Mouse (Mus musculus): ENCODE data around the gene Trappc11. TPM values are rescaled to one million over a fixed set of nuclear protein-coding genes. Genes with fewer than 3 reads are reported as not detected.

The Trappc11 gene
- polyA plus RNA-seq (2016; fragmentation: Nextera tagmentation; extraction: Ambion mirVana): 46.0 and 46.8 TPM in 2 replicates

DNA sequence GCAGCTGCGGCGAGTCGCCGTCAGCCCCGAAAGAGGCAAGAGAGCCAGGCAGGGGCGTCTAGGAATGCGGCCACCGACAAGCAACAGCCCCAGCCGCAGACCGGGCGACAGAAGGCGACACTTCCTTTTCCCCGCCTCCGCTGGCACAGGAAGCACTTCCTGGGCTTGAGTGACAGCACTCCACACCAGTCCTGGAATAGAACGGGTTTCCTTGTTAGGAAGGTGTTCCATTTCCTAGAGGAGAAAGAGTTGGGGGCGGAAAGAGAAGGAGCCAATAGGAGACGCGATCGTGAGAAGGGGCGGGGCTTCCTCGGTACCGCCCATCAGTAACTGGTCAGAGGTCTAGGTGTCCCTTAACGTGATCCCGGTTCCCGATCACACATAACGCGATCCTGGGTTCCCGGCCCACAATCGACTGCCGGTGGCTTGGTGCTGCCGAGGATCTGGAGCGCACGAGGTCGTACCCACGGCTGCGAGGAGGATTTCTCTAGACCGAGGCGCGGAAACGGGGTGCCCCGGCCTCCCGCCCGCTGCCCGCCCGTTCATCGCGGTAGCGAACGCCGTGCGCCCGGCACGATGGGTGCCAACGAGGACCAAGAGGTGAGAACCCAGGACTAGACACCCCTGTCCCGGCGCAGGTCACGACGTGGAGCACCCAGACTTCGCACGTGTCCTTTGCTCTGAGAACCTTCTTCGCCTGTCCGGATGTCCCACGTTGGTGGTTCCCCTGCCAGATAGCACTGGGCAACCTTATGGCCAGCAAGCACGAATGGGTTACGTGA lies at the start of gene Trappc11, which contains the start of gene Rwdd4a:
Gene Trappc11, minus strand, starts transcription at position 127 of the 782 bp plus-strand sequence.
Gene Rwdd4a, plus strand, starts transcription at position 321 of the 782 bp plus-strand sequence.
- H3K9me3 ChIP-seq: no peaks in the 10 kb centered on the region

DNA sequence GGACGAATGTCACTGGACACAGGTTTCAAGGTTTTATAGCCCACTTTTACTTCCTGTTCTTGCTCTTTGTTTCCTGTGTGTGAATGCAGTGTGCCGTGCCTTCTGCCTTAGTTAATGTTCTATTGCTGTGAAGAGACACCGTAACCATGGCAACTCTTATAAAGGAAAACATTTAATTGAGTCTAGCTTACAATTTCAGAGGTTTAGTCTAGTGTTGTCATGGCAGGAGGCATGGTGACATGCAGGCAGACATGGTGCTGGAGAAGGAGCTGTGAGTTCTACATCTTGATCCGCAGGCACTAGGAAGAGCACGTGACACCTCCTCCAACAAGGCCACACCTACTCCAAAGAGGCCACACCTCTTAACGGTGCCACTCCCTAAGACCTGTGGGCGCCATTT lies 48.2 kb upstream of the Trappc11 start:
- no peak for ATAC-seq (ENCODE audit: low FRiP score)
- 79% methylated on average over 7 of the region's 7 CpGs for WGBS

More for the DNA sequence above, at the start of gene Trappc11, which contains the start of gene Rwdd4a:
- Histone ChIP-seq H3K4me3 (replicated peaks) (peak within 1 kb of the TSS; percentile 90), H3K4me2 (peak within 1 kb of the TSS; percentile 88), H3K27me3 (no peaks in the 10 kb centered on the region), H3K27ac (peak within 1 kb of the TSS; percentile 87), H3K36me3 (replicated peaks) (peaks cover 25% of the 10 kb centered on the region), H3K4me1 (peaks cover 25% of the 10 kb centered on the region), H3K9ac (peak within 1 kb of the TSS; percentile 91)
- ATAC-seq (ENCODE audit: low FRiP score): peak; percentile 99
- WGBS: under 1% methylated on average over 65 of the region's 65 CpGs

DNA sequence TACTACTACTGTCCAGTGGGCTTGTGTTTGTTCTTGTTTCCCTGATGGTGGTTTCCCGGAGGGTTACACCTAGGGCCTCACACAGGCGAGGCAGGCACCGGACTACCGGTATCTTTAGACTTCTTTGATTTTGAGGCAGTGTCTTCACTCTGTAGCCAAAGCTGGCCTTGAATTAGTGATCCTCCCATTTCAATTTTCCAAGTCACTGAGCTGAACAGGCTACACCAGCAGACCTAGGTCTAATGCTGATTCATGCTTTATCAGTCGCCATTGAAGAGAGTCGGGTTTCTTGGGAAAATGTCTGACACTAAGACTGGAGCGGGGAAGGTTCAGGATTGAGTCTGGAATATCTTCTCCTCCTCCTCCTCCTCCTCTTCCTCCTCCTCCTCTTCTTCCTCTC lies 40.2 kb upstream of the Trappc11 start:
- Histone ChIP-seq H3K36me3 (replicated peaks) (no peaks in the 10 kb centered on the region), H3K4me2 (no peak overlapping the region), H3K27ac (no peak overlapping the region), H3K9me3 (no peaks in the 10 kb centered on the region), H3K4me3 (replicated peaks) (no peak overlapping the region), H3K27me3 (no peaks in the 10 kb centered on the region), H3K4me1 (no peaks in the 10 kb centered on the region), H3K9ac (no peak overlapping the region)
- WGBS: 92% methylated on average over 7 of the region's 7 CpGs
- ATAC-seq (ENCODE audit: low FRiP score): no peak

More for the DNA sequence above, 48.2 kb upstream of the Trappc11 start:
- H3K9ac ChIP-seq: no peak overlapping the region
- no peak overlapping the region for H3K4me3 ChIP-seq (replicated peaks)
- no peaks in the 10 kb centered on the region for H3K9me3 ChIP-seq
- no peak overlapping the region for H3K27ac ChIP-seq
- no peaks in the 10 kb centered on the region for H3K36me3 ChIP-seq (replicated peaks)
- no peaks in the 10 kb centered on the region for H3K27me3 ChIP-seq
- H3K4me2 ChIP-seq: no peak overlapping the region
- peaks cover 3% of the 10 kb centered on the region; the same call in 1 of the 2 replicates for H3K4me1 ChIP-seq

DNA sequence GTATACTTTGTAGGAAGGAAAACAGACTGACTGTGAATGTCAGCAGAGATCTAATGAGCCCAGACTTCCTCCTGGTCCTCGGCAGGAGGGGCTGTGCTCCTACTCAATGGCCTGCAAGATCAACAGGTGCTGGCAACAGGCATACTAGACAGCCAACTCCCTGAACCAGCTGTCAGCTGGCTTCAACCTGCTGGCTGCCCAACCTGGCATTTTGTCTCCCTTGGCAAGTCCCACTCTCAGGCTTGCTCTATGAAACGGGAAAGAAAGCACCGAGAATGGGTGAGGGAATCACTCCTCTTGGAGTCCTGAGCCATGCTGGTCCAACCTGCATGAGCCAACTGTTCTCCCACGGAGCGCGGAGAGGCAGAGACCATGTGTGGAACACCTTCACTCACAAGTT lies 36.9 kb upstream of the Trappc11 start:
- no peak overlapping the region for H3K27ac ChIP-seq
- no peak overlapping the region for H3K9ac ChIP-seq
- no peaks in the 10 kb centered on the region for H3K4me1 ChIP-seq
- WGBS: 91% methylated on average over 6 of the region's 6 CpGs
- no peak for ATAC-seq (ENCODE audit: low FRiP score)
- H3K9me3 ChIP-seq: no peaks in the 10 kb centered on the region
- H3K4me3 ChIP-seq (replicated peaks): no peak overlapping the region
- no peaks in the 10 kb centered on the region for H3K36me3 ChIP-seq (replicated peaks)
- no peaks in the 10 kb centered on the region for H3K27me3 ChIP-seq
- no peak overlapping the region for H3K4me2 ChIP-seq

DNA sequence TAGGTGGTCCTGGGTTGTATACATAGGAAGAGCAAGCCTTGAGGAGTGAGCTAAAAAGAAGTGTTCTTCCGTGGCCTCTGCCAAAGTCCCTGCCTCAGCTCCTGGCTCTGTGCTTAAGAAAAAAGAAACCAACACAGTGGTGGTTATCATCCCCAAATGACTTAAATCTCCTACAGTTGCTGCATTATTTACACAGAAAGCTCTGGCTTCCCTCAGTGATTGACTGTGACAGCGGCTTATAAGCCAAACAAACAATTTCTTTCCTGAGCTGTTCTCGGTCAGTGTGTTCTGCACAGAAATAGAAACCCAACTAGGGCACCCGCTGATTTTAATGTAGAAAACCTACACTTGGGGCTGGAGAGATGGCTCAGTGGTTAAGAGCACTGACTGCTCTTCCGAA lies 34.8 kb upstream of the Trappc11 start:
- Histone ChIP-seq H3K27ac (no peak overlapping the region), H3K9ac (no peak overlapping the region), H3K27me3 (no peaks in the 10 kb centered on the region), H3K4me2 (no peak overlapping the region), H3K9me3 (no peaks in the 10 kb centered on the region), H3K4me1 (no peaks in the 10 kb centered on the region), H3K36me3 (replicated peaks) (no peaks in the 10 kb centered on the region), H3K4me3 (replicated peaks) (no peak overlapping the region)
- no peak for ATAC-seq (ENCODE audit: low FRiP score)
- 88% methylated on average over 5 of the region's 5 CpGs for WGBS

DNA sequence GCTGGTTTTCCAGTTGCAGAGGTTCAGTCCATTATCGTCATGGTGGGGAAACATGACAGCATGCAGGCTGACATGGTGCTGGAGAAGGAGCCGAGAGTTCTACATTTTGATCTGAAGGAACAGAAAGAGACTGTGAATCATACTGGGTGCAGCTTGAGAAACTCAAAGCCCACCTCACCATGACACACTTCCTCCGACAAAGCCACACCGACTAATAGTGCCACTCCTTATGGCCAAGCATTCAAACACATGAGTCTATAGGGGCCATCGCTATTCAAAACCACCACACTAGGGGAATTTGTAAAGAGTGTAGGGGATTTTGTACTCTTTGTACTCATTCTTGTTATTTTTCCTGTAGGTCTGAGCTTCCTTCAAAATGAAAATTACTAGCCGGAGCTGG lies 33.3 kb upstream of the Trappc11 start:
- no peak overlapping the region for H3K9ac ChIP-seq
- no peaks in the 10 kb centered on the region for H3K4me1 ChIP-seq
- WGBS: 73% methylated on average over 6 of the region's 6 CpGs
- ATAC-seq (ENCODE audit: low FRiP score): no peak
- H3K36me3 ChIP-seq (replicated peaks): no peaks in the 10 kb centered on the region
- no peaks in the 10 kb centered on the region for H3K9me3 ChIP-seq
- no peaks in the 10 kb centered on the region for H3K27me3 ChIP-seq
- no peak overlapping the region for H3K27ac ChIP-seq
- H3K4me3 ChIP-seq (replicated peaks): no peak overlapping the region
- no peak overlapping the region for H3K4me2 ChIP-seq

DNA sequence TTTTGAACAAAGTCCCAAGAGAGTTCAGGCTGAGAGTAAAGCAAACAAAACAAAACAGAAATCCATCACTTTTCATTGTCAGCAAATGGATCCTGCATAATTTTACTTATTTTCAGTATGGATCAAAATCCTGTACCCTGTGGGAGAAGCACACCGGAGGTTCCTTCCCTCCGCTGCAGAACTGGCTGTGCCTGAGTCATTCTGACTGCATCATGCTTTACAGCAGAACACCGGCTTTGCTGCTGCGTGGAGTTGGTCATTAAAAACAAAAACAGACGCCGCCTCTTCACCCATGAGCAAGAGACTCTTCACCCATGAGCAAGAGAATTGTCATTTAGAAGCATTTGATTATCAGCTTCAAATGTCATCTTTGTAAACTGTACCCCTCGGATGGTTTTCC lies 27.5 kb upstream of the Trappc11 start:
- H3K4me1 ChIP-seq: no peaks in the 10 kb centered on the region
- H3K36me3 ChIP-seq (replicated peaks): no peaks in the 10 kb centered on the region
- no peak overlapping the region for H3K27ac ChIP-seq
- WGBS: 88% methylated on average over 7 of the region's 7 CpGs
- H3K9ac ChIP-seq: no peak overlapping the region
- H3K9me3 ChIP-seq: no peaks in the 10 kb centered on the region
- H3K4me3 ChIP-seq (replicated peaks): no peak overlapping the region
- H3K4me2 ChIP-seq: no peak overlapping the region
- ATAC-seq (ENCODE audit: low FRiP score): no peak
- H3K27me3 ChIP-seq: no peaks in the 10 kb centered on the region

DNA sequence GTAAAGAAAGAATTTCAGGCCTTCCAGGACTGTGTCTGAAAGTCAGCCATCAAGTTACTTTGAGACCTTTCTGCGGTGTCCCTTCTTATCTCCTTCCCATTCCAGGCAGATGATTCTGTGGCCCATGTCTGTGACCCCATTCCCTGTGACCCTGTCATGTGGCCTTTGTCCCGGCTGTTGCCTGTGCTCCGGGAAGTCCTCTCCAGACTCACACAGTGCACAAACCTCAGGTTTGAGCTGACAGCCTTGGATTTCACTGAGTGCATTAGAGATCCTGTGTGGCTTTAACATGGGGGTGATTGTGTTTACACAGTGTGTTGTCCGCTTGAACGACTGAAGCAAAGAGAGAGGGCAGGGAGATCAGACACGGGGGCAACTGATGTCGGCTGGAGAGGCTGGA lies 25.0 kb upstream of the Trappc11 start:
- no peaks in the 10 kb centered on the region for H3K4me1 ChIP-seq
- H3K9me3 ChIP-seq: no peaks in the 10 kb centered on the region
- H3K27ac ChIP-seq: no peak overlapping the region
- 51% methylated on average over 7 of the region's 7 CpGs for WGBS
- no peak for ATAC-seq (ENCODE audit: low FRiP score)
- H3K4me2 ChIP-seq: no peak overlapping the region
- H3K36me3 ChIP-seq (replicated peaks): peaks cover 5% of the 10 kb centered on the region
- no peaks in the 10 kb centered on the region for H3K27me3 ChIP-seq
- no peak overlapping the region for H3K4me3 ChIP-seq (replicated peaks)
- no peak overlapping the region for H3K9ac ChIP-seq

DNA sequence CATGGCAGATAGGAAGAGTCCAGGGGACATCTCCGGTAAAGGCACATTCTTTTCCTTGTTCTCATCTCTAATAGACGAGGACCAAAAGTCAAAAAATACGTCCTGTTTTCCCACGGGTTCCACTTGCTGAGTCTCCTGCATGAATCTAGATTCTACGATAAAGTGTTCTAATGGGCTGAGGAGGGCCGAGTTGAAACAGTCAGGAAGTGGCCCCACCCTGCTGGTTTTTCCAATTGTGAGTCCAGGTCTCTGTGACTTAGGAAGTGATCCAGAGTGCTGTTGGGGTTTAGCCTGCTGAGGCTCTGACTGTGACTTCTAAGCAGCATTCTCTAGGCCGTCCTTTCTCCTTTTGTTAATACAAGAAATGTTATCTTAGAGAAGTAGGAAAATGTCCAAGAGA lies 23.2 kb upstream of the Trappc11 start:
- 88% methylated on average over 7 of the region's 7 CpGs for WGBS
- peaks cover 12% of the 10 kb centered on the region for H3K36me3 ChIP-seq (replicated peaks)
- H3K4me1 ChIP-seq: no peaks in the 10 kb centered on the region
- no peak for ATAC-seq (ENCODE audit: low FRiP score)
- H3K9ac ChIP-seq: no peak overlapping the region
- no peak overlapping the region for H3K27ac ChIP-seq
- no peaks in the 10 kb centered on the region for H3K9me3 ChIP-seq
- no peaks in the 10 kb centered on the region for H3K27me3 ChIP-seq
- no peak overlapping the region for H3K4me3 ChIP-seq (replicated peaks)
- no peak overlapping the region for H3K4me2 ChIP-seq

DNA sequence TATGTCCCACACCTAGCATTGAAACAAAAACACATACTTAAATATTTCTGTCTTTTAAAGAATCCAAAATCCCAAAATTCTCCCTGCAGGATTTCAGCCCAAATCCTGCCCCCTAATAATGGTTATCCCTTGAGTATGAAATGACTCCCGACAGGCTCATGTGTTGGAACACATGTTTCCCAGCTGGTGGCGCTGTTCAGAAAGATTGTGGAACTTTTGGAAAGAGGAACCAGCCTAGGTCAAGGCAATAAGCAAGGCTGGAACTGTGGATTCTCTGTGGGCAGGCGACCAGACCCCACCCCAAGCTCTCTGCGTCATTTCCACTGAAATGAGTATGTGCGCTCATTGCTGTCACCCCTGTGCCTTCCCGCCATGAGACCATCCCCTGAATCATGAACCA lies 20.3 kb upstream of the Trappc11 start:
- Histone ChIP-seq H3K27ac (no peak overlapping the region), H3K4me3 (replicated peaks) (no peak overlapping the region), H3K9ac (no peak overlapping the region), H3K9me3 (no peaks in the 10 kb centered on the region), H3K36me3 (replicated peaks) (peaks cover 39% of the 10 kb centered on the region), H3K4me2 (no peak overlapping the region), H3K4me1 (no peaks in the 10 kb centered on the region), H3K27me3 (no peaks in the 10 kb centered on the region)
- WGBS: 85% methylated on average over 6 of the region's 6 CpGs
- no peak for ATAC-seq (ENCODE audit: low FRiP score)

DNA sequence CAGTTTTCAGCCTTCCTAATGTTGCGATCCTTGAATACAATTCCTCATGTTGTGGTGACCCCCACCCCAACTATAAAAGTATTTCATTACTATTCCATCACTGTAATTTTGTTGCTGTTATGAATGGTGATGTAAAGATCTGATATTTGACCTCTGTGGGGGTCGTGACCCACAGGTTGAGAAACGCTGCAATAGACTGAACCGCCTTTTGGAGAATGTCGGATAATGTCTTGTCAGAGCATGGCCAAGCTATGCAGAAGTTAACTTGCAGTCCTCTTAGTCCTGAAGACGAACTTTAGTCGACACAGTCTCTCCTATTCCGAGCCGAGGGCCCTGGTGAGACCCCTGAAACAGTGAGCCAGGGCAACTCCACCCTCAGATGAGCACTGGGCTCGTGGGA lies 13.8 kb upstream of the Trappc11 start:
- ATAC-seq (ENCODE audit: low FRiP score): no peak
- H3K9me3 ChIP-seq: no peaks in the 10 kb centered on the region
- no peak overlapping the region for H3K4me3 ChIP-seq (replicated peaks)
- peaks cover 89% of the 10 kb centered on the region for H3K36me3 ChIP-seq (replicated peaks)
- no peaks in the 10 kb centered on the region for H3K27me3 ChIP-seq
- H3K27ac ChIP-seq: no peak overlapping the region
- no peak overlapping the region for H3K4me2 ChIP-seq
- 97% methylated on average over 10 of the region's 10 CpGs for WGBS
- no peak overlapping the region for H3K9ac ChIP-seq
- H3K4me1 ChIP-seq: no peaks in the 10 kb centered on the region

DNA sequence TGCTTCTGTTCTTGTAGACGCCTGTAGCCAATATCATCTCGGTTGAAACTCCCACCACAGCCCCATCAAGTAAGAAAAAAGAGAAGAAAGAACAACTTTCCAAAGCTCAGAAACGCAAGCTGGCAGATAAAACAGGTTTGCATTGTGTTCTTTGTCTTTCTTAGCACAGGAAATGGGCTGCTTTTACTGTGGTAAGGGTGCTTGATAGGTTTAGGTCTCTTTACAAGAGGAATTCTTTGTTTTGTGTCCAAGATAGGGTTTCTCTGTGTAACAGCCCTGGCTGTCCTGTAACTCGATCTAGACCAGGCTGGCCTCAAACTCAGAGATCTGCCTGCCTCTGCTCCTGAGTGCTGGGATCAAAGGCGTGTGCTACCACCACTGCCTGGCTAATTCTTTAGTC lies 10.8 kb upstream of the Trappc11 start:
- no peaks in the 10 kb centered on the region for H3K4me1 ChIP-seq
- no peak overlapping the region for H3K4me2 ChIP-seq
- H3K27me3 ChIP-seq: no peaks in the 10 kb centered on the region
- no peak for ATAC-seq (ENCODE audit: low FRiP score)
- WGBS: 89% methylated on average over 5 of the region's 5 CpGs
- H3K36me3 ChIP-seq (replicated peaks): peaks cover 80% of the 10 kb centered on the region
- no peaks in the 10 kb centered on the region for H3K9me3 ChIP-seq
- H3K9ac ChIP-seq: no peak overlapping the region
- H3K4me3 ChIP-seq (replicated peaks): no peak overlapping the region
- no peak overlapping the region for H3K27ac ChIP-seq

DNA sequence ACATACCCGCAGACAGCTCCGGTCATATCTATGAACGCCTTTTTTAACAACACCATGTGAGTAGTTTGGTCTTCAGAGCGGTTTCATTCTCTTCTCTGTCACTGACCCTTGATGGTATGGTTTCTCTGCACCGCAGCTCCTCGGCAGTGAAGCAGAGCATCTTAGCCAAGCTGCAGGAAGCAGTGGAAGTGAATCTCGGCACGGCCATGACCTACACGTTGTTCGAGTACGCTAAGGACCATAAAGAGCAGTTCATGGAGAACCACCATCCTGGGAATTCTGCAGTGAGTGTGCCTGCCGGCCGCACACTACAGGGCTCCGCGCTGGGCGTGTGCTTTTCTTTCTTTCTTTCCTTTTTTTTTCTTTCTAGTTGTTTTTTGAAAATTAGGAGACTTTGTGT lies 9.5 kb upstream of the Trappc11 start:
- ATAC-seq (ENCODE audit: low FRiP score): no peak
- WGBS: 95% methylated on average over 16 of the region's 16 CpGs
- no peak overlapping the region for H3K4me2 ChIP-seq
- H3K27ac ChIP-seq: no peak overlapping the region
- no peaks in the 10 kb centered on the region for H3K9me3 ChIP-seq
- H3K27me3 ChIP-seq: no peaks in the 10 kb centered on the region
- H3K36me3 ChIP-seq (replicated peaks): peaks cover 75% of the 10 kb centered on the region
- no peaks in the 10 kb centered on the region for H3K4me1 ChIP-seq
- H3K9ac ChIP-seq: no peak overlapping the region
- H3K4me3 ChIP-seq (replicated peaks): no peak overlapping the region

Data from forebrain, embryonic 12.5 days (tissue).